Comparison of ENCODE assay signal across 8 mouse cellular contexts in the genomic region with DNA sequence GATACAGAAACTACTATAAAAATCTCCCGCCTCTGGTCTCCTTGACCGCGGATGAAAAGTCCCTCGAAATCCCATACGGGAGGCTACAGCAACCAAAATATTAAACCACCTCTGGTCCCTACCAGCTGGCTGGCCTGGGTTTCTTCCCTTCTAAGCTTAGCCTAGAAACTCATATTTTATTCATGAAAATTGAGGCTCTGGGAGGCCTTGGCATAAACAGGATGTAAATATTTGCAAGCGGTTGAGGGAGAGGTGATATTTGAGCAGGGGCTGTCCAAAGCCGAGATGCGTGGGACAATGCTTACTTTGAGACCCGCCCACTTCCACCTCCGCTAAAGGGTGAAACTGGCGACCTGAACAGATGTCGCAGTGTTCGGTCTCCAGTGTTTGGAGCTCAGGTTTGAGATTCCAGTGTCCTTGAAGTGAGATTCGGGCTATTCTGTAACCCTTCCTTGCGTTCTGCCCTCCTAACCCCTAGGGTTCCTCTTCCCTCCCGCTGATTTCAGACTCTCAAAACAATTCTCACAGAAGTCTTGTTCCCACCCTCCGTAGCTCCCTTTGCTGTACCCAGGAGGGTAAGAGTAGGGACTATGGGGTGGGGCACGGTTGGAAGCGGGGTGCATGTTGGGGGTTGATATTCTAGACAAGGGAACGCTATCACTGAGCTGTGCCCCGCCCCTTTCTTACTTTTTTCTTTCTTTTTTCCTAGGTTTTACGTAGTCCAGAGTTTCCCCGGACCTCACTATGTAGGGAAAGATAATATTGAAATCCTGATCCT. TPM values are rescaled to one million over a fixed set of nuclear protein-coding genes. Genes with fewer than 3 reads are reported as not detected.
DNase-seq lines count a peak whose midpoint lies in the region; ATAC-seq and TF ChIP-seq lines count a peak whose summit lies in the region.

No protein-coding gene starts in this region.

- no peaks in the 10 kb centered on the region for H3K27me3 ChIP-seq in splenic B cell, adult 2 months (ENCODE audit: control insufficient read depth, insufficient read depth, low read length, poor library complexity, severe bottlenecking)

- intact Hi-C loops in gastrocnemius, postnatal 14 days (cut with DNase I; ENCODE audit: low total_unique reads), result no loop called here
- intact Hi-C loops in left cerebral cortex, postnatal 36 days (cut with DNase I), result no loop called here

- H3K36me3 ChIP-seq in splenic B cell, adult 2 months (ENCODE audit: control insufficient read depth, insufficient read depth, low read length, poor library complexity, severe bottlenecking), result no peaks in the 10 kb centered on the region

- no peak for TF ChIP-seq CTCF in embryonic fibroblast, embryonic 13.5 days (IDR thresholded peaks at IDR 0.05; ENCODE audit: borderline replicate concordance, insufficient read depth, low read length)

- no peaks in the 10 kb centered on the region for H3K4me1 ChIP-seq in embryonic fibroblast, embryonic 13.5 days (ENCODE audit: control insufficient read depth, insufficient read depth, low read length)

- peak overlapping the region; percentile 67 for H3K27ac ChIP-seq in embryonic fibroblast, embryonic 13.5 days (ENCODE audit: insufficient read depth, low read length)

- TF ChIP-seq POLR2A in embryonic fibroblast, embryonic 13.5 days (IDR thresholded peaks at IDR 0.05; ENCODE audit: low read depth, low read length), result peak; percentile 70

- H3K4me3 ChIP-seq in embryonic fibroblast, embryonic 13.5 days (ENCODE audit: insufficient read depth, low read length), result peak overlapping the region; percentile 44

- peak; percentile 55 to 62; a peak in 3 of 4 replicates for ATAC-seq in hematopoietic stem cell, adult 5-6 weeks (replicated peaks in 1 of 2; ENCODE audit: insufficient read depth in 1 of 2, low FRiP score in 2 of 2, low TSS enrichment in 1 of 2, low read depth in 1 of 2, poor library complexity in 2 of 2, severe bottlenecking in 2 of 2)
- ATAC-seq in megakaryocyte progenitor cell, adult 5-6 weeks (replicated peaks; ENCODE audit: poor library complexity), result peak; percentile 50

- peak; percentile 36 for DNase-seq in gastrocnemius, postnatal 14 days
- DNase-seq in gastrocnemius, postnatal 10 days, result no peak
- DNase-seq in adrenal gland, adult 8-10 months, result peak; percentile 42
- peak; percentile 25 to 44 for DNase-seq in left cerebral cortex, postnatal 36 days (ENCODE audit: low spot score in 2 of 2)
- DNase-seq in splenic B cell, adult 2 months (ENCODE audit: low read depth, low spot score), result peak; percentile 72

RNA-seq across cellular contexts. Expression of a gene that starts 9.2 kb away (rescaled TPM):
- total RNA-seq in gastrocnemius, postnatal 14 days (2021), result 10 to 100 TPM; 12.4 to 14.1 TPM
- 10 to 100 TPM; 18.8 to 25.7 TPM for total RNA-seq in gastrocnemius, postnatal 10 days (2021)
- 10 to 100 TPM; 39.8 to 56.8 (median 46.2) TPM for total RNA-seq in adrenal gland, adult 8-10 months (2022)
- 64.6 and 81.8 TPM in 2 replicates for polyA plus RNA-seq in embryonic fibroblast, embryonic 13.5 days (2011; ENCODE audit: insufficient read length, low read depth, missing spikeins)
- total RNA-seq in hematopoietic stem cell, adult 5-6 weeks (2017), result 131 and 189 TPM in 2 replicates
- 10 to 100 TPM; 54.7 to 66.9 TPM for total RNA-seq in left cerebral cortex, postnatal 36 days (2021)
- total RNA-seq in megakaryocyte progenitor cell, adult 5-6 weeks (2015), result 230 and 236 TPM in 2 replicates
- total RNA-seq in megakaryocyte progenitor cell, adult 5-6 weeks (2017), result 145 and 166 TPM in 2 replicates

RNA-seq across cellular contexts. Expression of a gene that starts 11.9 kb away (rescaled TPM):
- total RNA-seq in gastrocnemius, postnatal 14 days (2021), result under 1 TPM in 1 of 2 experiments, not detected in 1; 0.29 TPM
- total RNA-seq in gastrocnemius, postnatal 10 days (2021), result under 1 TPM; 0.14 to 0.16 TPM
- total RNA-seq in adrenal gland, adult 8-10 months (2022), result not detected
- 0.40 TPM in 1 of 2 replicates, not detected in the other for polyA plus RNA-seq in embryonic fibroblast, embryonic 13.5 days (2011; ENCODE audit: insufficient read length, low read depth, missing spikeins)
- not detected in 2 replicates for total RNA-seq in hematopoietic stem cell, adult 5-6 weeks (2017)
- under 1 TPM; 0.15 to 0.18 TPM for total RNA-seq in left cerebral cortex, postnatal 36 days (2021)
- not detected in 2 replicates for total RNA-seq in megakaryocyte progenitor cell, adult 5-6 weeks (2015)
- not detected in 2 replicates for total RNA-seq in megakaryocyte progenitor cell, adult 5-6 weeks (2017)

RNA-seq across cellular contexts. Expression of a gene that starts 19.7 kb away (rescaled TPM):
- 1 to 10 TPM; 6.4 to 8.4 TPM for total RNA-seq in gastrocnemius, postnatal 14 days (2021)
- total RNA-seq in gastrocnemius, postnatal 10 days (2021), result 10 to 100 TPM; 10.1 to 12.8 TPM
- 10 to 100 TPM; 18.8 to 28.2 (median 22.9) TPM for total RNA-seq in adrenal gland, adult 8-10 months (2022)
- 20.3 and 25.6 TPM in 2 replicates for polyA plus RNA-seq in embryonic fibroblast, embryonic 13.5 days (2011; ENCODE audit: insufficient read length, low read depth, missing spikeins)
- 18.7 and 19.4 TPM in 2 replicates for total RNA-seq in hematopoietic stem cell, adult 5-6 weeks (2017)
- total RNA-seq in left cerebral cortex, postnatal 36 days (2021), result 100 to 1,000 TPM; 111 TPM
- 2.1 and 2.2 TPM in 2 replicates for total RNA-seq in megakaryocyte progenitor cell, adult 5-6 weeks (2015)
- total RNA-seq in megakaryocyte progenitor cell, adult 5-6 weeks (2017), result 4.0 and 17.6 TPM in 2 replicates

RNA-seq across cellular contexts. Expression of a gene that starts 42.9 kb away (rescaled TPM):
- 1 to 10 TPM; 1.3 to 1.5 TPM for total RNA-seq in gastrocnemius, postnatal 14 days (2021)
- 1 to 10 TPM; 1.8 to 3.2 TPM for total RNA-seq in gastrocnemius, postnatal 10 days (2021)
- total RNA-seq in adrenal gland, adult 8-10 months (2022), result 10 to 100 TPM in 2 of 4 experiments, 1 to 10 TPM in 2; 4.8 to 11.3 (median 8.0) TPM
- polyA plus RNA-seq in embryonic fibroblast, embryonic 13.5 days (2011; ENCODE audit: insufficient read length, low read depth, missing spikeins), result 0.40 and 2.3 TPM in 2 replicates
- 61.8 and 106 TPM in 2 replicates for total RNA-seq in hematopoietic stem cell, adult 5-6 weeks (2017)
- total RNA-seq in left cerebral cortex, postnatal 36 days (2021), result 1 to 10 TPM; 2.1 to 2.8 TPM
- total RNA-seq in megakaryocyte progenitor cell, adult 5-6 weeks (2015), result 33.7 and 35.8 TPM in 2 replicates
- total RNA-seq in megakaryocyte progenitor cell, adult 5-6 weeks (2017), result 48.6 and 67.4 TPM in 2 replicates
